Mouse (Mus musculus) left cerebral cortex, postnatal 4 days (tissue): ENCODE data around the gene Chp1. TPM values are rescaled to one million over a fixed set of nuclear protein-coding genes. Genes with fewer than 3 reads are reported as not detected.
"Not testable (repeated sequence)": the region's sequence is repeated elsewhere in the genome, so short reads cannot be mapped to it uniquely, and the experiment has no call there.

Experiments used
- DNase-seq: peaks from one replicate; pipeline ENCODE4 v3.0.0-alpha.2; 2022
- intact Hi-C: fragments of 180-260 bp; cut with DNase I; formaldehyde crosslinking; loops from one replicate; pipeline ENCODE4 v1.15.1; 2025
- total RNA-seq, 2 experiments: library from RNA; stranded (reverse); gene quantifications; 2 replicates each; pipeline ENCODE4 v1.2.3; 2021

Gene Chp1
- total RNA-seq, result 10 to 100 TPM; 77.2 to 81.3 TPM

DNA sequence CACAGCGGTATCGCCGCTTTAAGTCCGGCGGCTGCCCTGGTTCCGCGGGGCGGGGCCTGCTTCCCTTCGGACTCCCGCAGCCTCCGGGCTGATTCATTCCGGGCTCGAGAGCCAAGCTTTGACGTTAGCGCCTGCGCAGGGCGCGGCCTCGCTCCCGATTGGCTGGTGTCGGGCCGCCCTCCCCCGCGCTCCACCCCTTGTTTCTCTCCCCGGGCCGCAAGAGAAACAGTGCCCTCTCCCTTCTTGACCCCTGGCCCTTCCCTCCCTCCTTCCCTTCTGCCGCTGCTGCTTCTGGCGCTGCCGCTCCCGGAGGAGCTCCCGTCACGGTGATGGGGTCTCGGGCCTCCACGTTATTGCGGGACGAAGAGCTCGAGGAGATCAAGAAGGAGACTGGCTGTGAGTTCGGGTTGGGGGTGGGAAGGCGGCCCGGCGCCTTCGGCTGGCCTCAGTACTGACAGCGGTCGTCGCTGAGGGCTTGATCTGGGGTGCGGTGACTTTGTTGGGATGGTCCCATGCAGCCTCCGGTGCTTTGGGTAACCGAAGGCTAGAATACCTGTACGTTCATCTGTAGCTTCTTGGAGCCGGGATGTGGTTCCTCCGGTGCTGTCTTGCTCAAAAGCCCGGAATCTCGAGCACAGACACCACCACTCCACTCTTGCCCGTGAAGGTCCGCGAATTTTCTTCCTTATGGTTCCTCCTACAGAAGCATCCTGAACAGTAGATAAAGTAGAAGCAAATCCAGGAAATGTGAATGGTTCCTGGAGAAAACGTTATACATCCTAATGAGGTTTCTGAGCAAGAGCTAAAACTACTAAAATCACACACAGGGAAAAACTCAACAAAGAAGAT is at the start of gene Chp1, which contains the start of gene Exd1:
Chp1 (plus strand) TSS at position 176 of the 849 bp plus-strand sequence.
Exd1 (minus strand) TSS at position 106 of the 849 bp plus-strand sequence.
- intact Hi-C loops, result loop anchor here (5.0 kb wide), 1 partner anchor 45 kb away; no protein-coding TSS in a partner anchor
- peak; percentile 99 for DNase-seq

DNA sequence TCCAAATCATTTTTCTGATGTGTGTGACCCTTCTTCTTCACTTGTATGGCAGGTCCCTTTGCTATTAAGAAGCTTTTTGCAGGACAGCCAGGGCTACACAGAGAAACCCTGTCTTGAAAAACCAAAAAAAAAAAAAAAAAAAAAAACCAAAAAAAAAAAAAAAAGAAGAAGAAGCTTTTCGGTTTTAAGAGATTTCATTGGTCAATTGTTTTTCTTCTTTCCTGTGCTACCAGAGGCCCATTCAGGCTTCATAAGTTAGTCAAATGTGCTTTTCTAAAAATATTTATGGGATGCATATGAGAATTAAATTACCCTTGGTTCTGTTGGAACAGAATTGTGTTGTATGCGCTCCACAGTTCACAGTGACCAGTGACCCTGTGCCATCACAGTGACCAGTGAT is 48.6 kb upstream of the Chp1 start:
- no peak for DNase-seq
- intact Hi-C loops, result no loop called here

DNA sequence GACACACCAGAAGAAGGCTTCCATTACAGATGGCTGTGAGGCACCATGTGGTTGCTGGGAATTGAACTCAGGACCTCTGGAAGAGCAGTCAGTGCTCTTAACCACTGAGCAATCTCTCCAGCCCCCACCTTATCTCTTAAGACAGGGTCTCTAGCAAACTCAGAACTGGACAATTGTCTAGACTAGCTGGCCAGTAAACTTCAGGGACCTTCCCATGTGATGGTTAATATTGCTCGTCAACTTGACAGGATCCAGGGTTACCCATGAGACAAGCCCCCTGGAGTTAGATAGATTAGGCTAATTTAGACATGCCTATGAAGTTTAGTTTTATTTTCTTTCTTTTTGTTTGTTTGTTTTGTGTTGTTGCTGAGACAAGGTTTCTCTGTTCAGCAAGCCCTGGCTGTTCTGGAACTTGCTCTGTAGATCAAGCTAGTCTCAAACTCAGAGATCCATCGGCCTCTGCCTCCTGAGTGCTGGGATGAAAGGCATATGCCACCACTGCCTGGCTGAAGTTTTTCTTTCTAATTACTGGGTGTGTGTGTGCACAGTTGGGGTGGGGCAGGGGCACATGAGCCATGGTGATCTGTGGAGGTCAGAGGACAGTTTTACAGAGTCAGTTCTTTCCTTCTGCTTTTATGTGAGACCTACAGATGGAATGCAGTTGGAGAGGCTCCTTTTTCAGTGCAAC is 46.4 kb upstream of the Chp1 start:
- intact Hi-C loops, result no loop called here
- DNase-seq, result no peak

DNA sequence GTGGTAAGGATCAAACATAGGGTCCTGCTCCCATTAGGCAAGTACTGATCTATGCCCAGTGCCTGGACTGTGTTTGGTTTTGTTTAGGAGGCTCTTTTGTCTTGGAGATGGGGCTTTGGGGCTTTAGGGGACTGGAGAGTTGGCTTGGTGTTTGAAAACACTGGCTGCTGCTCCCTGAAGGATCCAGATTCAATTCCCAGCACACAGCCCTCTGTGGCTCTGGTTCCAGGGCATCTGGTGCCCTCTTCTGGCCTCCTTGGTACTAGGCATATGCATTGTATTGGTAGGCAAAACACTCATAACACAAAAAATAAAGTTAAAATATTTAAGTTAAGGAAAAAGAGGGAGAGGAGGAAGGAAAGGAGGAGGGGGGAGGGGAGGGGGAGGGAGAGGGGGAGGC is 40.4 kb upstream of the Chp1 start:
- intact Hi-C loops, result no loop called here
- no peak for DNase-seq

DNA sequence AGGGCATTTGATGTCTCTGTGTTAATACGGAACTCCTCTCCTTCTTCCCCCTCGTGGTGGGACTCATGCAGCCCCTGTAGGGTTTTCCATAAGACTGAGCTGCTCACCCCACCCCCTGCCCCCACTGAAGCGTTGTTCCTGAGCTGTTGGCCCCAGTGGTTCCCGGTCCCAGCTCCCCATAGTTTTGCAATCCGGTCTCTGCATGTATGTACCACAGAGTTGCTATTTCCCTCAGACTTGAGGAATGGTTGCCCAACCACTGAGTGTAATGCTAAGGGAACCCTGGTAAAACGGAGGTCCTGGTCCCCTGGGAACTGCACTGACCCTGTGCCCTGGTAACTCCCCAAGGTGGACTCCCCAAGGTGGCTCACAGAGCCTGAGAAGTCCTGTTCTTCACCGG is 39.0 kb upstream of the Chp1 start:
- intact Hi-C loops, result not testable (repeated sequence)

DNA sequence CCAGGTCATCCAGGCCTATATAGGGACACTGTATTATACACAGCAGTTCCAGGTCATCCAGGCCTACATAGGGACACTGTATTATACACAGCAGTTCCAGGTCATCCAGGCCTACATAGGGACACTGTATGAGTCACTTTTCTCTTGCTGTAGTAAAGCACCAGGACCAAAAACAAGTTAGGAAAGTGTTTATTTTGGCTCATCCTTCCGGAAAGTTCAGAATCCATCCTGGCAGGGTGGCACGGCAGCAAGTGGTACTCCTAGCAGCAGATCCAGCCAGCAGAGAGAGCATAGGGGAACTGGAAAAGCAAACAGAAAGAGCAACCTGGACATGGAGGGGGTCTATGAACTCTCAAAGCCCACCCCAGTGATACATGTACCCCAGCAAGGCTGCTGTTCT is 36.6 kb upstream of the Chp1 start:
- intact Hi-C loops, result no loop called here
- no peak for DNase-seq

More for the DNA sequence above, 39.0 kb upstream of the Chp1 start:
- DNase-seq, result not testable (repeated sequence)

DNA sequence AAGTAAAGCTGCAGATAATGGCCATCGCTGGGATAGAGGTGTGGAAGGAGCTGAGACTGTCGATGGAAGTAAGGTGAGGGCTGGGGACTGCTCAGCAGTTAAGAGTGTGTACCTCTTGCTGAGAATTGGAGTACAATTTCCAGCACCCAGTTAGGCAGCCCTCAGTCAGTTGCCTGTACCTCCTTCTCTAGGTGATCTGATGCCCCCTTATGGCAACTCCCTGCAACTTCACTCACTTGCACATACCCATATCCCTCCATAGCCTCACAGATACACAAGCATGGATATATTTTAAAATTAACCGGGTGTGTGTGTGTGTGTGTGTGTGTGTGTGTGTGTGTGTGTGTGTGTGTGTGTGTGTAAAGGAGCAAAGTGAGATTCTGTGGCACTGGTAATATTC is 35.2 kb upstream of the Chp1 start:
- intact Hi-C loops, result no loop called here
- DNase-seq, result no peak

DNA sequence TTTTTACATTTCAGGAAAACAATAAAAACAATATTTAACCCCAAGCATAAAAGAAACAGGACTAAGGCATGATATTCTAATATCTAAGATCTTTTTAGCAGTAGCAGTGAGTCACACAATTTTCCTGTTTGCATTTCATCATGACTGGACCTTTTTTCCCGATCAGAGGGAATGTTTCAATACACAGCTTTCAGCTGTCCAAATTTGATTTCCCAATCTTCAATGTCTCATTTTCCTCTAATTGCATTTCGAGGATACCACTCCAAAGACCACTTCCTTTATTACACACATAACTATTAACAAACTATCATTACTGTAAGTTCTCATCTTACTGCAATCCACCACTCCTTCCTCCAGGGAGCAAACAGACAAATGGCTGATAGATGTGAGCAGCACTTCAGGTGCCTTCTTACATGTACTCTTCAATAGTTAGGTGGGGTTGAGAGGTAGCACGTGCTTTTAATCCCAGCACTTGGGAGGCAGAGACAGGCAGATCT is 33.4 kb upstream of the Chp1 start:
- DNase-seq, result no peak

DNA sequence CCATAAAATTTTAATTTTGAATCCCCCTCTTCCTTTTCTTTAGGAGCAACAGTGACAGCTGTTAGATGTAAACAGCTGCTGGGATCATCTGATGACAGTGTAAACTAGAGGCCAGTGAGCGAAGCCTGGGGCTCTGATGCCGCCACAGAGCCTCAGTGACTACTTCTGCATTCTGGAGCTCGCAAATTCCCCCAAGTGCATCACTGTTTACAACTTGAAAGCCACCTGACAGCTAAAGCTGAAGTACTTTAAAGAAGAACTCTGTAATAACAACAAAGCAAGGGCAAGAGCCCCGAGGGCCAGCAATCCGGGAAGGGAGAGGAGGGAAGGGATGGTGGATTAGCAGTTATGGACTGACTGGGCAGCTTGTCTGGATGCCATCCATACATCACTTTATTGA is 30.7 kb upstream of the Chp1 start:
- intact Hi-C loops, result no loop called here

More for the DNA sequence above, 33.4 kb upstream of the Chp1 start:
- intact Hi-C loops, result no loop called here

DNA sequence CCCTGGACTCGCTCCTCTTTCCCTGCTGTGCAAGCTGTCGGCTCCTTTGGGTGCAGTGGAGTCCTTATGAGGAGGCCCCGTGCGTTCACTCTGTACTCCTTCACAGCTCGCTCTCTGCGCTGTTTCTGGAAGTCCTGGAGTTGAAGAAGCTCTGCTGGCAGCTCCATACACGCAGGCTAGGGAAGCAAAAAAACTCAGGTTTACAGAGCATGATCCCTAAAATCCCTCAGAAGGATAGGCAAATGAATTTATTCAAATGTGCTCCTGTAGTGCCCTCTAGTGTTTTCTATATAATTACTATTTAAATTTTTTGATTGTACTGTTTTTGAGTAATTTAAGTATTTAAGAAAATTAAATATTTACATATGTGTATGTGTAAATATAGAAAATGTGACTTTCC is 26.9 kb upstream of the Chp1 start:
- DNase-seq, result no peak
- intact Hi-C loops, result no loop called here

More for the DNA sequence above, 30.7 kb upstream of the Chp1 start:
- no peak for DNase-seq

DNA sequence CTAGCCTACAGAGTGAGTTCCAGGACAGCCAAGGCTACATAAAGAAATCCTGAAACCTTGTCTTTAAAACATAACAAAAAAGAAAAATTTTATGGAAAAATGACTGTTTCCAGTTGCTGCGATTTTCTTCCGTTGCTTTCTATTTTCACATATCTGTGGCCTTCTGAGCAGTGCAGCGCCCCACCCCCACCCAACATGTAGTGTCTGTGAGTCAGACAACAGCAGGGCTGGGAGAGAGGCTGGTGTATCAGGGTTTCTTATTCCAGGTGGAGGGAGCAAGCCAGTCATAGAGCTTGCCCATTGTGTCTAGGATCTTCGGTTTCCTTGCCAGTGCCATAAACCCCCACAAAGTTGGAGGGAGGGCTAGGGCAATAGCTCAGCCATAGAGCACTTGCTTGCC is 23.7 kb upstream of the Chp1 start:
- no peak for DNase-seq
- intact Hi-C loops, result no loop called here

DNA sequence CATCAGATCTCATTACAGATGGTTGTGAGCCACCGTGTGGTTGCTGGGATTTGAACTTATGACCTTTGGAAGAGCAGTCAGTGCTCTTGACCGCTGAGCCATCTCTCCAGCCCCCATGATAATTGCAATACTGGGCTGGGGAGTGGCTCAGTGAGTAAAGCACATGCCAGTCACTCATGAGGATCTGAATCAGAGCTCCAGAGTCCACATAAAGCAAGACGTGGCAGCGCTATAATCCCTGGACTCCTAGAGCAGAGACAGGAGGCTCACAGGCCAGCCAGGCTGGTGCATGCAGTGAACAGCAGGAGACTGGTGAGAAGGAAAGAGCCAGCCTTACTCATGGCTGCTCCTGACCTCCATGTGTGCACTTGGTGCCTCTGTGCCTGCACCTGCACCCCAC is 22.1 kb upstream of the Chp1 start:
- no peak for DNase-seq
- intact Hi-C loops, result no loop called here

DNA sequence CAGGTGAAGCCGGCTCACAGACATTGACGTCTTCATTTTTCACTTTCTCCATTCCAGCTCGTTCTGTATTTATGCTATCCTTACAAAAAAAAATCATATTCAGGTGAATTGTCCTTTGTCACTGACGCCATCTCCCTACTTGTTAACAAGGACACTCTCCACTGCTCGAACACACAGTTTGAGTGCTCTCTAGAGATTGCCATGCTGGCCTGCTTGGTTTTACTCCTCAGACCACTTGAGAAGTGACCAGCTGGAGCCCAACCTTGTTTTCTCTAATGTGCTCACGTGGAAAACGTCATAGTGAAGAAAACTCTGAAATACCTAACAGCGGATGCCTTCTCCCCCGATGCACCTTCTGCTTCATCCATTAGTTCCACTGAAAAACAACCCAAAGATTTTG is 8.7 kb upstream of the Chp1 start:
- intact Hi-C loops, result no loop called here

DNA sequence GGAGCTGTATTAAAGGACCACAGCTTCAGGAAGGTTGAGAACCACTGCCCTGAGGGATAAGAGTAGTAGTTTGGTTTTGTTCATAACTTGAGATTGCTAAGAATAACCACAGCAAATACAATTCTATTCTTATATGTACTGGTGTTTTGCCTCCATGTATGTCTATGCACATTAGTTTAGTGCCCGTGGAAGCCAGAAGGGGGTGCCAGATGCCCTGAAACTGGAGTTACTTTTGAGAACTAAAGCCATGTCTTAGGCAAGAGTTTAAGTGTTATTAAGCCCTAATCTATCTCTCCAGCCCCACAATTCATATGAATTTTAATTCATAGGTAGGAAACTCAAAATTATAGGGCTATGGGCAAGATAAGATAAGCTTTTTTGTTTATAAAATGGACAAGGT is 5.4 kb upstream of the Chp1 start:
- intact Hi-C loops, result no loop called here
- peak; percentile 46 for DNase-seq

More for the DNA sequence above, 8.7 kb upstream of the Chp1 start:
- DNase-seq, result no peak

DNA sequence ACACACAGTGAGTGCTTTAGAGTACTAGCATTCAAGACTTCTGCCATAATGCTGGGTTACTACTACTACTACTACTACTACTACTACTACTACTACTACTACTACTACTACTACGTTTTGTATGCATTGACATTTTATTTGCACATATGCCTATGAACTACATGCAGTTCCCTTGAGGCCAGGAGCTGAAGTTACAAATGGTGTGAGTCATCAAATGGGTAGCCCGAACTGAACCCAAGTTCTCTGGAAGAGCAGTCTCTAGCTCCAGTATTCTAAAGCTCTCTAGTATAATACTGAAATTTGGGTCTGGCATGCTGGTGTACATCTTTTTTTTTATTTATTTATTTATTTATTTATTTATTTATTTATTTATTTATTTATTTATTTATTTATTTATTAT is 3.8 kb upstream of the Chp1 start:
- DNase-seq, result no peak
- intact Hi-C loops, result no loop called here

DNA sequence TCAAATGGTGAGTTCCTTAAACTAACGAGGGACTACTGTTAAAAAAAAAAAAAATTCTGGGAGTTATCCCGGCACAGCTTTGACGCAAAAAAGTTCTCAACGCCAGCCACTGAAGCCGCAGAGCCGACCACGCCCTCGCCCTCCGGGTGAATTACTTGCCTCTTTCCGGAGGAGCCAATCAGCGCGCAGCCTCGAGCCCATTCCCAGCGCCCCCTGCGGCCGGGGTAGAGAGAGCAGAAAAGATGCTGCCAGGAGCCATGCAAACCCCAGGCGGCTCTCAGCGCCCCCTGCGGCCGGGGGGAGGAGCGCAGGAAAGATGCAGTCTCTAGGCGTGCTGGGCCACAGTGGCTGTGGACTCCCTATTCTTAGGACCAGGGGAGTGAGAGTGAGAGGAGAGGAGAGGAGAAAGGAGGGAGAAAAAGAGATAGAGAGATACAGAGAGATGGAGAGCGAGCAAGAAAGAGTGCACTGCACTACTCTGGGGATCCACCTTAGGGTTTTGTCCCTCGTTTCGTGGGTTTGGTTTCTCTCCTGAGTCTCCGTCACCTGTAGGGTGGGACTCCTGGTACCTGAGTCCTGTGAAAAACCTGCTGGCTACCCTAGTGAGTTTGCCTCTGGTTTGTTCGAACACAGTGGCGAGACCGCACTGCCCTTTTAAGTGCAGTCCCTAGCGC is 512 bp upstream of the Chp1 start:
- DNase-seq, result peak; percentile 70
- intact Hi-C loops, result loop anchor here (5.0 kb wide), 1 partner anchor 45 kb away; no protein-coding TSS in a partner anchor

DNA sequence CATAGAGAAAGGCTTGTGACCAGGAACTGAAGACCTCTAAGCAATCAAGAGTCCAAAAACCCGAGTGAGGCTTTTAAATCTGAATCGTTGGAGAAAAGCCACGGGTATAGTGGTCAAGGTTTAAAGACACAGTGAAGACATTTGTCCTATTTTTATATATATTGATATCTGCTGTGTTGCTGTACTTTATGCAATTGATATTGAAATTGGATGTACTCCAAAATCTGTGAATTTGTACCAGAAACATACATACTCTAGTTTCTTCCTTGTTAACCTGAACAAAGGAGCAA is 819 bp downstream of the Chp1 start:
- intact Hi-C loops, result loop anchor here (5.0 kb wide), 1 partner anchor 44 kb away; no protein-coding TSS in a partner anchor
- no peak for DNase-seq

DNA sequence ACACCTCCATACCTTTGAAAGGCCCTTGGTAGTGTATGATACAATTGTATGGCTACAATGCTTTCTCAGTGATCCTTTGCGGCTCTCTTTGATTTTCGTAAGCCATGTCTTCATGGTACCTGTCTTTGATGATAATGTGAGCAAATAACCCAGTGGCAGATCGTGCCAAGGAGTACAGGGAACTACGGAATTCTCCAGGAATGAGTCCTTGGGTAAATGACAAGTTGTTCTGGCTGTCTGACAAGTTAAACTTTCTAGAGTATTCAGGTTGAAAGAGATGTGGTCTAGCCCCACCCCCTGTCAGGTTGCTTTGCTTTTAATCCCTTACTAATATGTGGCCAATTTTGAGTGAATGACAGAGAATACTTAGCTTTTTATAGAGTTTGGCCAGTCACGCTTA is 1.2 kb downstream of the Chp1 start:
- intact Hi-C loops, result loop anchor here (5.0 kb wide), 1 partner anchor 44 kb away; no protein-coding TSS in a partner anchor
- DNase-seq, result no peak

DNA sequence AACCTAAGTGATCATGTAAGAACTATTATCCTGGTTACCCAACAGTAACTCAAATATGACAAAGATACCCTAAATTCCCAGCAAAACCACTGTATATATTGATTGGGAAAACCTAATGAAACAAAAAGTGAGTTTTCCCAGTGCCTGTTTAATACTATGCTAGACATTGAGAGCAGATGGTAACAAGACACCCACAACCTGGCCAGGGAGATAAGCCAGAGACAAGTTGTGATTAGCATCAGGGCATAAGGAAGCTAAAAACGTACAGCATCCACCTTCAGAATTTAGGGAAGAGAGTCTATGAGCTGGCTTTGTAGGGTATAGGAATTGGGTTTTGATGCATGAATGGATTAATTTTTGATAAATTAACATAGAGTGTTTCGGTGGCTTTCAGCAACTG is 2.2 kb downstream of the Chp1 start:
- intact Hi-C loops, result loop anchor here (5.0 kb wide), 1 partner anchor 43 kb away; no protein-coding TSS in a partner anchor
- no peak for DNase-seq

DNA sequence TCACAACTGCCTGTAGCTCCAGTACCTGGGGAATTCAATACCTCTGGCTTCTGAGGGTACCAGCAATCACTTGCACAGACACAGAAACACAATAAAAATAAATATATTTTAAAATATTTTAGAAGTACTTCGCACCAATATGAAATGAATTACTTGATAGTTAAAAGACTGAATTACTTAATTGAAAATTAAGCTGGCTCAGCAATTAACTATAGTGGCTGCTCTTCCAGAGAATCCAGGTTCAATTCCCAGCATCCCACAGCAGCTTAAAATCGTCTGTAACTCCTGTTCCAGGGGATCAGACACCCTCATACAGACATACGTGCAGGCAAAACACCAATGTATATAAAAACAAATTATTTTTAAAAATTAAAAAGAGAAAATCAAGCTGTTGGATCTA is 10.5 kb downstream of the Chp1 start:
- intact Hi-C loops, result no loop called here
- DNase-seq, result no peak

DNA sequence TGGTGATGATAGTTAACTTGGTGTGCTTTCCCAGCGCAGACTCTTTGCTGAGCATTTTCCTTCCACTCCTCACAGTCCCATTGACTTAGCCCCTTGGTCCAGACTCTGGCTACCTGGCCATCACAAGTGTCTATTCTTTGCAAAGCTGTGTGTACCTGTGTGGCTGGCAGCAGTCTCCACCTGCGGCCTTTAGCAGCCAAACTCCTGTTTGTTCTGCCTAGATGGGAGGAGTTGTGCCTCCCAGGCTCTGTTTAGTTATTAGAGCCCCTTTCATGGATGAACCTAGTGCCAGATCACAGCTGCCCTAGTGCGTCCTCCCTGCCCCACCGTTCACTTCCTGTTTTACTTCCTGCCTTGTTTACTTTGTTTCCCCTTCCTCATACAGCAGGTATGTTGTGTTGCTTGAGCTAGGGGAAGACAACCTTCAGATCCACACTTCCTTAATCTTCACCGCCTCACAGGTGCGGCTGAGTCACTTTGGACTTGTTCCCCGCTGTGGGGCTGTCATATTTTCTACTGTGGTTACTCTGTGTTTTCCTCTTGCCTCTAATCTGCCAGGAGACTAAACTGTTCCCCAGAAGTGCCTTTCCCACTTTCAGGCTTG is 11.3 kb downstream of the Chp1 start:
- no peak for DNase-seq
- intact Hi-C loops, result no loop called here
